Mouse (Mus musculus) embryonic facial prominence, embryonic 13.5 days (tissue): ENCODE results near the gene Anapc5. TPM values are rescaled to one million over a fixed set of nuclear protein-coding genes. Genes with fewer than 3 reads are reported as not detected.

Experiments used
- ATAC-seq: fragments of 200-750 bp; cut with Nextera tagmentation; 2 replicates; pipeline ENCODE4 v1.8.0; 2017; ENCODE audit warnings: low read depth; ENCODE audit not compliant: insufficient number of reproducible peaks, insufficient read depth, low FRiP score, low TSS enrichment
- H3K27ac ChIP-seq: fragments of 300-500 bp; sonication (generic); 2 replicates; pipeline ENCODE4 v1.5.1; 2015; ENCODE audit warnings: moderate library complexity, mild to moderate bottlenecking, inconsistent platforms
- H3K27me3 ChIP-seq: fragments of 300-500 bp; sonication (generic); 2 replicates; pipeline ENCODE4 v1.6.1; 2015; ENCODE audit warnings: mild to moderate bottlenecking, inconsistent platforms
- H3K36me3 ChIP-seq: fragments of 300-500 bp; sonication (generic); 2 replicates; pipeline ENCODE4 v1.6.1; 2015; ENCODE audit warnings: mild to moderate bottlenecking, inconsistent platforms
- H3K4me1 ChIP-seq: fragments of 300-500 bp; sonication (generic); 2 replicates; pipeline ENCODE4 v1.6.1; 2015; ENCODE audit warnings: inconsistent platforms
- H3K4me2 ChIP-seq: fragments of 300-500 bp; sonication (generic); 2 replicates; pipeline ENCODE4 v1.6.1; 2015; ENCODE audit warnings: moderate library complexity, mild to moderate bottlenecking, inconsistent platforms
- H3K4me3 ChIP-seq: fragments of 300-500 bp; sonication (generic); 2 replicates; pipeline ENCODE4 v1.5.1; 2015; ENCODE audit warnings: mild to moderate bottlenecking, inconsistent platforms
- H3K9ac ChIP-seq: fragments of 300-500 bp; sonication (generic); 2 replicates; pipeline ENCODE4 v1.6.1; 2015; ENCODE audit warnings: mild to moderate bottlenecking, inconsistent platforms
- H3K9me3 ChIP-seq: fragments of 300-500 bp; sonication (generic); 2 replicates; pipeline ENCODE4 v1.6.1; 2016; ENCODE audit warnings: inconsistent platforms
- WGBS: fragments of 180-500 bp; shearing (Covaris S2); methylation state at CpG from one replicate; pipeline ENCODE4 v1.1.7; 2015; ENCODE audit warnings: mixed read lengths; 5-methylcytosine and 5-hydroxymethylcytosine counted together
- polyA plus RNA-seq: library from polyadenylated mRNA; unstranded; fragments of >200 nt; fragmentation: Nextera tagmentation; extraction: Ambion mirVana; gene quantifications from 2 replicates; pipeline ENCODE4 v1.2.1, GENCODE M21; 2015

Anapc5 gene
- polyA plus RNA-seq, 1 experiment from 2014 or later, result 454 TPM

DNA sequence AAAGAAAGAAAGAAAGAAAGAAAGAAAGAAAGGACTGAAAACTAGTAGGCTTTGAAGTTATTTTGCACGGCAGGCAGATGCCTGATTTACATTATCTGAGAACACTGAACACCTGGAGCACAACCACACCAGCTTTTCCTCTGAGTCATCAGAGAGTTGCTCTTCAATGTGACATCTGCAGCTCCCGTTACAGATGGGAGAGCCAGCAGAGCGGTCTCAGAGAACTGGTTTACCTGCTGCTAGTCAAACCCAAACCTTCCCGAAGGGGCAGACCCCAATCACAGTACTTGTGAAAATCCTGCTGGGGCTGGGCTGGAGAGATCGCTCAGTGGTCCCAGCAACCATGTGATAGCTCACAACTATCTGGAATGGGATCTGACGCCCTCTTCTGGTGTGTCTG is 3.3 kb upstream of the Anapc5 start:
- 67% methylated on average over 6 of the region's 6 CpGs for WGBS

DNA sequence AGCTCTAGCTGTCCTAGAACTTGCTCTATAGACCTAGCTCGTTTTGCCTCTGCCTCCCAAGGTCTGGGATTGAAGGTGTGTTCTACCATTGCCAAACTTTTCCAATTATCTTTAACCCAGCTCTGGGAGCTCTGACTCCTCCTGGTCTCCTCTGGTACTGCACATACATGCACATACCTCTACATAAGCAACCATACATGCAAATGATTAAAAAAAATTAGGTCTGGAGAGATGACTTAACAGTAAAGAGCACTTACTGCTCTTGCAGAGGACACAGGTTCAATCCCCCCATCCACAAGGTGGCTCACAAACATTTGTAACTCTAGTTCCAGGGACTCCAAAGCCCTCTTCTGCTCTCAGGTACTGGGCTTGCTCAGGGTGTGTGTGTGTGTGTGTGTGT is 2.8 kb upstream of the Anapc5 start:
- Histone ChIP-seq H3K4me2 (no peak overlapping the region), H3K4me1 (peaks cover 12% of the 10 kb centered on the region), H3K27me3 (no peaks in the 10 kb centered on the region), H3K4me3 (no peak overlapping the region), H3K27ac (no peak overlapping the region), H3K9me3 (no peaks in the 10 kb centered on the region), H3K36me3 (peaks cover 4% of the 10 kb centered on the region; the same call in 1 of the 2 replicates), H3K9ac (no peak overlapping the region)
- no peak for ATAC-seq
- WGBS, result 65% methylated on average over 1 of the region's 1 CpGs

More for the DNA sequence above, 3.3 kb upstream of the Anapc5 start:
- no peak overlapping the region for H3K9ac ChIP-seq
- H3K36me3 ChIP-seq, result peaks cover under 1% of the 10 kb centered on the region; the same call in 1 of the 2 replicates
- H3K4me2 ChIP-seq, result no peak overlapping the region
- H3K27me3 ChIP-seq, result no peaks in the 10 kb centered on the region
- H3K4me1 ChIP-seq, result peaks cover 9% of the 10 kb centered on the region
- no peak for ATAC-seq
- H3K9me3 ChIP-seq, result no peaks in the 10 kb centered on the region
- H3K27ac ChIP-seq, result no peak overlapping the region
- no peak overlapping the region for H3K4me3 ChIP-seq

DNA sequence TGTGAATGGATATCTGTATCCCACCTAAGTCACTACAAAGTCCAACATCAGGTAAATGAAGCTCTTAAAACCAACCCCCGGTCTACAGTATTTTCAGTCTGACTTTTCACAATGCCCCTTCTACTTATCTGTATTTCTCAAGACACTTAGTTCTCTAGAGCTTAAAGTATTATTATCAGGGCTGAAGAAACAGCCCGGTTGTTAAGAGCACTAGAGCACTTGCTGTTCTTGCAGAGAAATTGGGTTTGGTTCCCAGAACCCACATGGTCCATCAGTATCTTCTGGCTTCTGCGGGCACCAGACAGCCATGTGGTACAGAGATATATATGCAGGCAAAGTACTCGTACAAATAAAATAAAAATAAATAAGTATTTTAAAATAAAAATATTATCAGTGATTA is 1.3 kb upstream of the Anapc5 start:
- Histone ChIP-seq H3K27ac (no peak overlapping the region), H3K9me3 (no peaks in the 10 kb centered on the region), H3K27me3 (no peaks in the 10 kb centered on the region), H3K36me3 (peaks cover 19% of the 10 kb centered on the region), H3K4me1 (peaks cover 12% of the 10 kb centered on the region), H3K4me3 (no peak overlapping the region), H3K9ac (no peak overlapping the region), H3K4me2 (no peak overlapping the region)
- no peak for ATAC-seq
- 93% methylated on average over 4 of the region's 4 CpGs for WGBS

DNA sequence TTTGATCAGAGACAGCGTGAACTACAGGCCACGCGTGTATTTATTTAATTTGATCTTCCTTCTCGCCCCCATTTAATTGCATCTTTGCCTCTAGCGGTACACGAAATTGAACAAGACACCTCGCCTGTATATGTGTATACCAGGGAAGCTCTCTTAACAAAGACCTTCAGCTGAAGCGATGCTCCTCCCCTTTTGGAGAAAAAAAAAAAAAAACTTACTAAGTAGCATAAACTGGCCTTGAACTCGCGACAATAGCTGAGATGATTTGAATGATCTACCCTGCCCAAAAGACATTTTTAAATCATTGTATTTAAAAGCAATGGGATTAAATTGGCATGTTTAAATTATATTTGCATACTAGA is 366 bp upstream of the Anapc5 start:
- peak overlapping the region; percentile 81 for H3K9ac ChIP-seq
- WGBS, result under 1% methylated on average over 10 of the region's 10 CpGs

DNA sequence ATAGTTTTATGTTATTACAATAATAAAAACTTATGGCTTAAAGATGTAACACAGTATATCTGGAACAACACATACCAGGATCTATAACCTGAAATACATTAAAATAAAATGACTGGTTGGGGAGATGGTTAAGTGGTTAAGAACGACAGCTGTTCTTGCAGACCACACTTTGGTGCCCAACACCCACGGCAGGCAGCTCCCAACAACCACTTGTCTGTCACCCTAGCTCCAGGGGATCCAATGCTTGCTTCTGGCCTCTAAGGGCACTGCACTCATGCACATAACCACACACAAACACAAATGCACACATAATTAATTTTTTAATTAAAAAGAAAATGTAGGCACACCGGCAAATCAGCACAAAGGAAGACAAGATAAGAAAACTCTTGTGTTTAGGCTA is 8.4 kb downstream of the Anapc5 start:
- 81% methylated on average over 3 of the region's 3 CpGs for WGBS
- no peak overlapping the region for H3K27ac ChIP-seq
- no peaks in the 10 kb centered on the region for H3K9me3 ChIP-seq
- no peak overlapping the region for H3K9ac ChIP-seq
- no peaks in the 10 kb centered on the region for H3K27me3 ChIP-seq
- no peak overlapping the region for H3K4me3 ChIP-seq
- peaks cover 88% of the 10 kb centered on the region for H3K36me3 ChIP-seq
- no peak overlapping the region for H3K4me2 ChIP-seq
- H3K4me1 ChIP-seq, result no peaks in the 10 kb centered on the region
- ATAC-seq, result no peak

More for the DNA sequence above, 366 bp upstream of the Anapc5 start:
- peak; percentile 60 for ATAC-seq
- Histone ChIP-seq H3K27me3 (no peaks in the 10 kb centered on the region), H3K4me3 (peak overlapping the region; percentile 61), H3K36me3 (peaks cover 27% of the 10 kb centered on the region), H3K4me2 (peak overlapping the region; percentile 62), H3K27ac (peak overlapping the region; percentile 95), H3K9me3 (no peaks in the 10 kb centered on the region), H3K4me1 (peaks cover 12% of the 10 kb centered on the region)

DNA sequence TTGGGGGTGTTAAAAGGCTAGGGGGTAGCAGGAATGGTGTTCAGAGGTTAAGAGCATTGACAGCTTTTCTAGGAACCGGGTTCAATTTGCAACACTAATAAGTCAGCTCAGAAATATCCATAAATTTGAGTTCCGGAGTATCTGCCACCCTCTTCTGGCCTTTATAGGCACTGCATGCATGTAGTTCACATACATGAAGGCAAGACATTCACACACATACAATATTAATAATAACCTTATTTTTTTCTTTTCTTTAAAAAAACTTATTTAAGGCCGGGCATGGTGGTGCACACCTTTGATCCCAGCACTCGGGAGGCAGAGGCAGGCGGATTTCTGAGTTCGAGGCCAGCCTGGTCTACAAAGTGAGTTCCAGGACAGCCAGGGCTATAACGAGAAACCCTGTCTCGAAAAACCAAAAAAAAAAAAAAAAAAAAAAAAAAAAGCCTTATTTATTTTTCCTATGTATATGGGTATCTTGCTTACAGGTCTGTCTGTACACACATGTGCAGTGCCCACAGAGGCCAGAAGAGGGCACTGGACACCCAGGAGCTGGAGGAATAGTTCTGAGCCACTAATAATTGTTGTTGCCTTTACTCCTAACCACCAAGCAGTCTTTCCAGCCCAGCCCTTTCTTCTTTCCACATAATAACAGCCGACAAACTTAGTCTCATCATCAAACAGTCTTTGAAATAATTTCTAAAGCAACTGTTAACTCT is 9.6 kb downstream of the Anapc5 start:
- WGBS, result 88% methylated on average over 9 of the region's 9 CpGs
- Histone ChIP-seq H3K27me3 (no peaks in the 10 kb centered on the region), H3K9ac (no peak overlapping the region), H3K4me3 (no peak overlapping the region), H3K36me3 (peaks cover 89% of the 10 kb centered on the region), H3K9me3 (no peaks in the 10 kb centered on the region), H3K27ac (no peak overlapping the region), H3K4me2 (no peak overlapping the region), H3K4me1 (no peaks in the 10 kb centered on the region)
- ATAC-seq, result no peak

DNA sequence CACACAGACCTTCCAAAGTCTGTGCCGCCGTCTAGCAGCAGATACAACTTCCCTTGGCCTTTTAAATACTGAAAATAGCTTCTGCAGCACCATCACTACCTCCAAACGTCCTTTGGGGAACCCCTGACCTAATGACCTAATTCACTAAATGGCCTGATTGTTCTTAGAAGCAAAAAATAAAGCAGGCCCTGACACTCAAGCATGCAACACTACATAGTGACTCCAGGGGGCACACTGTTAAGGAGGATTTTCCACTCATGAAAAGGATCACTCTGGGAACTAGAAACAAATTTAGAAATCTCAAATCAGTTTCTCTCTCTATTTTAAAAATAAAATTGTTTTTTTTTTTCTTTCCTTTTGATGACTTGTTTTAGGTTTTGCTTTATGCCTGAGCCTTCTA is 15.6 kb downstream of the Anapc5 start:
- no peaks in the 10 kb centered on the region for H3K9me3 ChIP-seq
- H3K27me3 ChIP-seq, result no peaks in the 10 kb centered on the region
- no peak overlapping the region for H3K4me2 ChIP-seq
- no peak overlapping the region for H3K27ac ChIP-seq
- peaks cover 91% of the 10 kb centered on the region for H3K36me3 ChIP-seq
- 44% methylated on average over 3 of the region's 3 CpGs for WGBS
- H3K4me3 ChIP-seq, result no peak overlapping the region
- no peak for ATAC-seq
- peaks cover 7% of the 10 kb centered on the region for H3K4me1 ChIP-seq
- H3K9ac ChIP-seq, result no peak overlapping the region

DNA sequence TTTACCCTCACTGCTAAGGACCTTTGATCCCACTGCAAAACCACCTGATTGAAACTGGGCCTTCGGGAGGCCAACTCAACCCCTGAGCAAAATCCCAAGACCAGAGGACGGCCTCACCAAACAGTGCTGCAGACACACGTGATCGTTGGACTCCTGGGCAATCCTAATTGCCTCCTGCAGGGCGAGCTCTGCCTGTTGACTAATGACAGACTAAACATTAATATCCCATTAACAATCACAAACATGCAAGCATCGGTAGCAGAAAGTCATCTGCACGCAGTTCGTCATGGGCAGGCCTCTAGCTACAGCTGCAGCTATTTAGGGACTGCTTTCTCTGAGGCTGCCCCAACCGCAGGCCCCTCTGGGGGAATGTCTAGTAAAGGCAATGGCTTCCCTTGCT is 18.4 kb downstream of the Anapc5 start:
- Histone ChIP-seq H3K4me1 (peaks cover 25% of the 10 kb centered on the region), H3K9me3 (no peaks in the 10 kb centered on the region), H3K4me3 (no peak overlapping the region), H3K4me2 (no peak overlapping the region), H3K27me3 (no peaks in the 10 kb centered on the region), H3K27ac (0 out of 2 replicates have a peak overlapping the region, but pooled peaks have one; percentile 16), H3K9ac (no peak overlapping the region), H3K36me3 (peaks cover 96% of the 10 kb centered on the region)
- no peak for ATAC-seq
- 50% methylated on average over 9 of the region's 9 CpGs for WGBS

DNA sequence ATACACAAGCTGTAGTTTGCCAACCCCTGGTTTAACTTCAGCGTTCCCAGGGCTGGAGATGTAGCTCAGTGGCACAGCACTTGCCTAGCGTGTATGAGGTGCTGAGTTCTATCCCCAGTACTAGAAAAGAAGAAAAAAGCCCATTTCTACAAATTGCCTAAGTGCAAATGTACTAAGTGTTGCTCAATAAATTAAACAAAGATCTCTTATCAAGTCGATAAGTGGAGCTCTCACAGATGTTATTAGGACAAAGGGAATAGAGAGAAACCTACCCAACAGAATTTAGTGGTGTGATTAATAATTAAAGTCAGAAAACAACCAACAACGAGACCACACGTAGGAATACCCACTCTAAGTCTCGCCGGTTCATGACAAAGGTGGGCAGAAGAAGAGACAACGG is 19.5 kb downstream of the Anapc5 start:
- H3K36me3 ChIP-seq, result peaks cover 94% of the 10 kb centered on the region
- no peak overlapping the region for H3K4me2 ChIP-seq
- 95% methylated on average over 8 of the region's 8 CpGs for WGBS
- H3K27me3 ChIP-seq, result no peaks in the 10 kb centered on the region
- H3K9ac ChIP-seq, result no peak overlapping the region
- no peak overlapping the region for H3K27ac ChIP-seq
- H3K4me1 ChIP-seq, result peaks cover 25% of the 10 kb centered on the region
- H3K9me3 ChIP-seq, result no peaks in the 10 kb centered on the region
- ATAC-seq, result no peak
- H3K4me3 ChIP-seq, result no peak overlapping the region

DNA sequence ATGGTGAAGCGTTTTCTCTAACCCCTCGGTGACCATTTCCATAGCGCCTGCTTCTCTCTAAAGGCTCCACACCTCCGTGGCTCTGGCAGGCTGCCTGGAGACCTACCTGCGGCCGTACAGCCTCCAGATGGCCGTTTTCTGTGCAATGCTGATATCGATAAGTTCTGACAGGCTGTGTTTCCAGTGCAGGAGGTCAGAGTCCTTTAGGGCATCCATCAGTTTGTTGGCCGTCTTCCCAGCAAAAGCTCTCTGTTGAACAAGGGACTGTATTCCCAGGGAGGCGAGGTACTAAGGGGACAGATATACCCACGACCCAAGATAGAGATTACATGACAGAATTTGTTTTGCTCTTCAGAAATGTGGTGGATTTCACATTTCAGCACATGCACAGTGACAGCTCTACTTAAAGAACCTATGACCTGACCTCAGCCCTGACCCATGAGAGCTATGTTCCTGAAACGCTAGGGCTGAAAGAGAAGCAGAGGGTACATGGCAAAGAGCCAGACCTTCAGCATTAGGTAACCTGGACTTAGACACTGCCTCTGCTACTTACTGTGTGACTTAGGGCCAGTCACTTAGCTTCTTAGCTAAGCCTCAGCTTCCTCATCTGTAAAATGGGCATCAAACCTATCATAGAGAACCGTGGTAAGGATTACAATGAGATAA is 20.7 kb downstream of the Anapc5 start:
- ATAC-seq, result no peak
- WGBS, result 81% methylated on average over 13 of the region's 13 CpGs

DNA sequence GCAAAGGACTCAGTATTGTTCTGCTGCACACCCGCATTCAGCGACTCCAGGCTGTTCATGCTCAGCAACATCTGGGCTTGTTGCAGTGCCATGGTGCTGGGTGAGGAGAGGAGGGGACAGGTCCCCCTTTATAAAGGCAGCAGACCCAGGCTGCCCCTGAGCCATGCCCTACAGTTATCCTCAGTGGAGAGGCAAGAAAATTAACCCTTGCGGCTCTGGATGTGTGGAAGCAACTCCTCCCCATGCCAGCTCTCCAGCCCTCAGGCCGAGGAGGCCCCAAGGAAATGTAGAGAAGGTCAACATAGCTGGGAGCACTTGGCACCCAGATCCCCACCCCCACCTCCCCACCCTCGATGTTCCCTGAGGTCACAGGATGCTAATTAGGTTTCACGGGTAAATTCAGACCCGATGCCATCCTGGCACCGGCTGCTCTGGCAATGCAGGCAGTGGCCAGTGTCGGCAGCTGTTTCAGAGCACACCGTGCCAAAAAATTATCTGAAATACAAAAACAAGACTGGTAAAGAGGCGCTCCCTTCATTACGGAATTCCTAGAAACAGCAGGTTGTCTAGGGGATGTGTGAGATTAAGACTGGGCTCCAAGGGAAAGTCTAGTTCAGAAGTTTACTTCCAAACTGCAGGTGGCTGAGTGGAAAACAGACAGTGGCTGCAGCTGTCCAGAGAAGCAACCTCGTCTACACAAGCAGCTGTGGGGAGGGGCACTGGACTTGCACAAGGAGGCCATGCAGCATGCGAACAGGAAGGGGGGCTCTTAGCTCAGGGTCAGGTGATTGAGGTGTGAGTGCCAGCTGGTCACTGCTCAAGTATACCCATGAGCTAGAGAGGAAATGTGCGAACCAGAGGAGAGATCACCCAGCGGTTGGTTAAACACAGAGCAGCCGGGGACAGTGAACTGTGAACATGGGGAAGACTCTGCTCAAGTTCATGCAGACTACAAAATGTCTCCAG is 21.5 kb downstream of the Anapc5 start:
- peaks cover 90% of the 10 kb centered on the region for H3K36me3 ChIP-seq
- no peak overlapping the region for H3K4me2 ChIP-seq
- no peak overlapping the region; the same call in 1 of the 2 replicates for H3K9ac ChIP-seq
- H3K27me3 ChIP-seq, result no peaks in the 10 kb centered on the region
- 77% methylated on average over 17 of the region's 17 CpGs for WGBS
- H3K9me3 ChIP-seq, result no peaks in the 10 kb centered on the region
- no peak; the same call in 1 of the 2 replicates for ATAC-seq
- H3K4me3 ChIP-seq, result no peak overlapping the region
- peaks cover 25% of the 10 kb centered on the region for H3K4me1 ChIP-seq
- H3K27ac ChIP-seq, result peak overlapping the region; percentile 23

More for the DNA sequence above, 20.7 kb downstream of the Anapc5 start:
- no peak overlapping the region for H3K27ac ChIP-seq
- no peaks in the 10 kb centered on the region for H3K9me3 ChIP-seq
- no peak overlapping the region for H3K9ac ChIP-seq
- H3K36me3 ChIP-seq, result peaks cover 91% of the 10 kb centered on the region
- peaks cover 25% of the 10 kb centered on the region for H3K4me1 ChIP-seq
- no peak overlapping the region for H3K4me3 ChIP-seq
- no peak overlapping the region for H3K4me2 ChIP-seq
- H3K27me3 ChIP-seq, result no peaks in the 10 kb centered on the region
